Mouse (Mus musculus) adrenal gland, postnatal 36 days (tissue): Measurements from ENCODE around the gene Olfr1392. TPM values are rescaled to one million over a fixed set of nuclear protein-coding genes. Genes with fewer than 3 reads are reported as not detected.
"Not testable (repeated sequence)": the region's sequence is repeated elsewhere in the genome, so short reads cannot be mapped to it uniquely, and the experiment has no call there.

Experiments
- DNase-seq, 2 experiments: peaks; one replicate each; pipeline ENCODE4 v3.0.0; 2021; ENCODE audit warnings: mixed read lengths in 1 of 2
- long read RNA-seq, 2 experiments: library from polyadenylated mRNA; stranded (forward); transcript quantifications; one replicate each; pipeline ENCODE4 v2.0.0; 2021; ENCODE audit warnings: borderline sequencing depth in 2 of 2
- total RNA-seq, 2 experiments: library from RNA; stranded (reverse); gene quantifications; 2 replicates each; pipeline ENCODE4 v1.2.3; 2021

The Olfr1392 gene
- total RNA-seq: not detected
- long read RNA-seq, experiment 1: 0 reads
- long read RNA-seq, experiment 2: 0 reads

GRCm38 (mm10) chr11:49284982-49285381 is at the start of gene Olfr1392:
Olfr1392 (plus strand) TSS chr11:49285282.
- DNase-seq: not testable (repeated sequence)

- no peak for DNase-seq
Observed at GRCm38 (mm10) chr11:49235459-49236207, 49.4 kb upstream of the Olfr1392 start.

- no peak for DNase-seq
Observed at GRCm38 (mm10) chr11:49236891-49237290, 48.2 kb upstream of the Olfr1392 start.

- no peak for DNase-seq
Observed at GRCm38 (mm10) chr11:49237532-49237931, 47.5 kb upstream of the Olfr1392 start.

- DNase-seq: no peak
Observed at GRCm38 (mm10) chr11:49240310-49240709, 44.8 kb upstream of the Olfr1392 start.

GRCm38 (mm10) chr11:49240874-49241273 is 44.2 kb upstream of the Olfr1392 start:
- DNase-seq: no peak

- no peak for DNase-seq
Observed at GRCm38 (mm10) chr11:49241471-49241870, 43.6 kb upstream of the Olfr1392 start.

GRCm38 (mm10) chr11:49242944-49243626 is 42.0 kb upstream of the Olfr1392 start:
- no peak for DNase-seq

GRCm38 (mm10) chr11:49243727-49244594 is 41.1 kb upstream of the Olfr1392 start, which contains the start of gene Mgat1:
Mgat1 (plus strand) TSS chr11:49244191.
- DNase-seq: peak; percentile 95 to 97

- DNase-seq: no peak
Observed at GRCm38 (mm10) chr11:49244595-49244930, 40.5 kb upstream of the Olfr1392 start.

GRCm38 (mm10) chr11:49245176-49245575 is 39.9 kb upstream of the Olfr1392 start:
- peak; percentile 50 to 78 for DNase-seq

GRCm38 (mm10) chr11:49245634-49246415 is 39.3 kb upstream of the Olfr1392 start:
- DNase-seq: peak in 1 of 2 experiments; percentile 30

GRCm38 (mm10) chr11:49246523-49246922 is 38.6 kb upstream of the Olfr1392 start:
- no peak for DNase-seq

GRCm38 (mm10) chr11:49247255-49247654 is 37.8 kb upstream of the Olfr1392 start:
- DNase-seq: no peak

GRCm38 (mm10) chr11:49248226-49248973 is 36.7 kb upstream of the Olfr1392 start:
- DNase-seq: peak; percentile 76 to 82

- no peak for DNase-seq
Observed at GRCm38 (mm10) chr11:49248974-49249700, 35.9 kb upstream of the Olfr1392 start.

GRCm38 (mm10) chr11:49249811-49250421 is 35.2 kb upstream of the Olfr1392 start:
- peak; percentile 22 to 44 for DNase-seq

- DNase-seq: peak; percentile 94 to 97
Observed at GRCm38 (mm10) chr11:49250422-49251379, 34.4 kb upstream of the Olfr1392 start.
